Mouse (Mus musculus) small intestine, adult 2 months (tissue): Measurements from ENCODE around the gene Txndc5.

ENCODE experiments used
- CTCF ChIP-seq: fragments of 200-500 bp; IDR thresholded peaks from 2 replicates; pipeline ENCODE4 v1.5.1; 2012; ENCODE audit warnings: low read depth, mild to moderate bottlenecking, control low read depth, inconsistent platforms, low read length, moderate library complexity, mixed read lengths; ENCODE audit not compliant: insufficient replicate concordance, insufficient read length; ENCODE audit errors: extremely low read depth
- POLR2A ChIP-seq: fragments of 200-500 bp; IDR thresholded peaks from 2 replicates; pipeline ENCODE4 v1.6.1; 2012; ENCODE audit warnings: low read depth, mild to moderate bottlenecking, control low read depth, inconsistent platforms, low read length, moderate library complexity

DNA sequence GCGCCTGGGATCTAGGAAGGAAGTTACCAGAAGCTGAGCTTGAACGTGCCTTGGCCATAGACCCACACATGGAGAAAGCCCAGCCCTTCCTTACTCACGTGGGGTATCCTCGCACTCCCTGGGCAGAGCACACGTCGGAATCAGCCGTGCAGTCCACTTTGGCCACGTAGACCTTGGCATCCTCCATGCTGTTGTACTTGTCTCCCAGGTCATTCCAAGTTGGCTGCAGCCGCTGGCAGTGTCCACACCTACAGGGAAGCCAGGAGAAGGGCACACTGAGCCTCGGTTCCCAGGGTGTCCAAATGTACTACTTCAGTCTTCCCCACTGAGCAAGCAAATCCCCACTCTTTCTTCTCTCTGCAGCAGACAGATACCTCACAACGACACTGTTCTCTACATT, 5.4 kb downstream of the Txndc5 start:
- TF ChIP-seq CTCF (no peak), POLR2A (no peak)
